Mouse (Mus musculus) limb, embryonic 12.5 days (tissue): ENCODE results near the gene Ankrd44. TPM values are rescaled to one million over a fixed set of nuclear protein-coding genes. Genes with fewer than 3 reads are reported as not detected.

ENCODE experiments used
- ATAC-seq: fragments of 200-750 bp; cut with Nextera tagmentation; 2 replicates; pipeline ENCODE4 v1.8.0; 2017; ENCODE audit warnings: low read depth, moderate TSS enrichment; ENCODE audit not compliant: insufficient number of reproducible peaks, insufficient read depth, low FRiP score, low TSS enrichment
- H3K27ac ChIP-seq: fragments of 300-500 bp; sonication (generic); 2 replicates; pipeline ENCODE4 v1.5.1; 2016; ENCODE audit warnings: mild to moderate bottlenecking, moderate library complexity
- H3K27me3 ChIP-seq: fragments of 300-500 bp; sonication (generic); 2 replicates; pipeline ENCODE4 v1.6.1; 2016; ENCODE audit warnings: mild to moderate bottlenecking, moderate library complexity
- H3K36me3 ChIP-seq: fragments of 300-500 bp; sonication (generic); 2 replicates; pipeline ENCODE4 v1.6.1; 2016; ENCODE audit warnings: mild to moderate bottlenecking, moderate library complexity
- H3K4me1 ChIP-seq: fragments of 300-500 bp; sonication (generic); replicated peaks from 2 replicates; pipeline ENCODE4 v1.6.1; 2016
- H3K4me2 ChIP-seq: fragments of 300-500 bp; sonication (generic); 2 replicates; pipeline ENCODE4 v1.6.1; 2016; ENCODE audit warnings: mild to moderate bottlenecking, moderate library complexity
- H3K4me3 ChIP-seq: fragments of 300-500 bp; sonication (generic); replicated peaks from 2 replicates; pipeline ENCODE4 v1.5.1; 2016; ENCODE audit warnings: mild to moderate bottlenecking
- H3K9ac ChIP-seq: fragments of 300-500 bp; sonication (generic); replicated peaks from 2 replicates; pipeline ENCODE4 v1.6.1; 2016; ENCODE audit warnings: mild to moderate bottlenecking, moderate library complexity
- H3K9me3 ChIP-seq: fragments of 300-500 bp; sonication (generic); 2 replicates; pipeline ENCODE4 v1.6.1; 2016; ENCODE audit warnings: mild to moderate bottlenecking, moderate library complexity
- WGBS: fragments of 180-500 bp; shearing (Covaris S2); methylation state at CpG from one replicate; pipeline ENCODE4 v1.1.7; 2016; 5-methylcytosine and 5-hydroxymethylcytosine counted together
- polyA plus RNA-seq: library from polyadenylated mRNA; unstranded; fragments of >200 nt; fragmentation: Nextera tagmentation; extraction: Ambion mirVana; gene quantifications from 2 replicates; pipeline ENCODE4 v1.2.1, GENCODE M21; 2016

The Ankrd44 gene
- polyA plus RNA-seq, 1 experiment from 2014 or later: 22.2 TPM

DNA sequence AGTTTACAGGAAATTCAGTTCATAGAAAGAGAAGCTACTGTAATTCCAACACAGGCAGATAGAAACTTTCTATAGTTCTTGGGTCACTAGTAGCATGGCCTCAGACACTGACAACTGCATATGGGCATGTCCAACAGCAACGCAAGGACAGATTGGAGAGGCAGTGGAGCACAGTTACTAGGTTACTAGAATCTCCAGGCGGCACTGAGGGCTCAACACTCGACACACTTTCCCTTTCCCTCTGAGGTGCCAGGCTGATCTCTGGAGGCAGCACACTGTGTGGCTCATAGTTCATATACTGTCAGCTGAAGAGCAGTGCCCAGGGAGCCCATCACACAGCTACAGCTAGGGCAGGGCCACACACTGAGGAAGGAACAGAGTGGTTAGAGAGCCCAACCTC is 118.4 kb downstream of the Ankrd44 start:
- no peak overlapping the region for H3K27ac ChIP-seq
- ATAC-seq: no peak
- H3K36me3 ChIP-seq: no peaks in the 10 kb centered on the region
- no peaks in the 10 kb centered on the region for H3K27me3 ChIP-seq
- peaks cover under 1% of the 10 kb centered on the region; the same call in 1 of the 2 replicates for H3K4me1 ChIP-seq
- H3K9me3 ChIP-seq: no peaks in the 10 kb centered on the region
- WGBS: 88% methylated on average over 3 of the region's 3 CpGs
- no peak overlapping the region for H3K9ac ChIP-seq
- no peak overlapping the region for H3K4me2 ChIP-seq
- no peak overlapping the region for H3K4me3 ChIP-seq

DNA sequence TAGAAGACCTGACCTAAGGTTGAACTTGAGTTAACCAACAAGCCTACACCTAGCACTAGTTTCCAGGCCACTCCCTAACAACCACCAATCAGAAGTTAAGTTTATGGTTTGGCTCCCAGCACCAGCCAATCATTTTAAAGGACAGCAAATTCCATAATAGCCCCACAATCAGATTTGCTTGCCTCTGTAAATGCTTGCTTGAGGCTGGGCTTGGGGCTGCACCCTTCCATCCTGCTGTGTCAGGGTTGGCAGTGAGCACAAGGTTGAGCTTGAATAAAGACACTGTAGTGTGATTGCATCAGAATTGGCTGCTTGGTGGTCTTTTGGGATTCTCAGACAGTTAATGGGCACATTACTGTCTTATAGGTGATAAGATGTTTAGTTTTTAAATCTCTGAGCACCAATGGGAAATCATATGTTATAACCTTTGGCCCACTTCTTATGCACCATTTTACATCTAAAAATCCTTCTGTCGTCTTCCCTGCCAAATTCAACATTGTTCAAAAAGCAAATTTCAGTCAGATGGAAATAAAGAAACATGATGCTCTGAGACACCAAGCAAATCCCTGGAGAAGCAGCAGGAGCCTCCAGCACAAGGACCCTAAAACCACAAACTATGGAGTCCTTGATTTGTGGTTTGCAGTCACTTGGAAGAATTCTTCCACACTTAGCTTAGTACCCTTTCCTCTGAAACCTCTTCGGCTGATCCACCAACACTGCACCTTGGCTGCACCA is 119.9 kb downstream of the Ankrd44 start:
- Histone ChIP-seq H3K27ac (no peak overlapping the region), H3K36me3 (no peaks in the 10 kb centered on the region), H3K27me3 (no peaks in the 10 kb centered on the region), H3K9ac (no peak overlapping the region), H3K4me3 (no peak overlapping the region), H3K9me3 (no peaks in the 10 kb centered on the region), H3K4me2 (no peak overlapping the region), H3K4me1 (peaks cover 9% of the 10 kb centered on the region; the same call in 1 of the 2 replicates)
- no peak for ATAC-seq
- 82% methylated on average over 2 of the region's 2 CpGs for WGBS

DNA sequence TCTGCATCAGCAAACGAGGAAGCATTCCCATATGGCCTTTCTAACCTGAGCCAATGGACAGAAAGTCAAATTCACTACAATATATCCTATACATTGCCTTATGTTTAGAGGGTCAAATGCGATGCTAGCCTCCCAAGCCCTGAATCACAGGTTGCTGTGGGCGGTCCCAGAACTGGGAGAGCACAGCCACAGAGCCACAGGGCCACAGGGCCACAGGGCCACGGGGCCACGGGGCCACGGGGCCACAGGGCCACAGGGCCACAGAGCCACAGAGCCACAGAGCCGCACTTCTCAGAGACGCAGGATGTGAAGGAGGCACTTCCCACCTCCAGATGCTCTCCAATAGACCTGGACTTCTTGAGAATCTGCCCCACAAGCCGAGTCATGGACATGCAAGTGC is 121.8 kb downstream of the Ankrd44 start:
- peaks cover 9% of the 10 kb centered on the region; the same call in 1 of the 2 replicates for H3K4me1 ChIP-seq
- H3K36me3 ChIP-seq: no peaks in the 10 kb centered on the region
- no peak for ATAC-seq
- H3K9ac ChIP-seq: no peak overlapping the region
- H3K27me3 ChIP-seq: no peaks in the 10 kb centered on the region
- no peak overlapping the region for H3K4me3 ChIP-seq
- H3K4me2 ChIP-seq: no peak overlapping the region
- no peaks in the 10 kb centered on the region for H3K9me3 ChIP-seq
- no peak overlapping the region for H3K27ac ChIP-seq
- 92% methylated on average over 9 of the region's 9 CpGs for WGBS

DNA sequence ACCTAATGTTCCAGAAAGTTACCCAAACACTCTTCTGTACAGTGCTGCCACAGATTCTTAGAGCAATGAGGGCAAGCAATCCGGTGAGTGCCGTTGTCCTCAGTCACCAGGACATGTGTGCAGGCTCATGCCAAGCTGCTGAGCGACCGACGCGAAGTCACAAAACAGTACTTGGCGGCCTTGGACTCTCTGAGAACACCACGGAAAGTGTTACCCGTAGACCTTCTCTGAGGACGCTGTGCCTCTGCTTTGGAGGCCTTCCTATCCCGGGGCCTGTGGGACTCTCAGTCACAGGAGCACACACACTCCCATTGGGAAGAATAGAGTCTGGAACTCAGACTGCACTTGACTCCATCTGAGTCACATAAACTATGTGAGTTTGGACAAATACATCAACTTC is 123.5 kb downstream of the Ankrd44 start:
- Histone ChIP-seq H3K4me3 (no peak overlapping the region), H3K36me3 (no peaks in the 10 kb centered on the region), H3K9me3 (no peaks in the 10 kb centered on the region), H3K4me2 (no peak overlapping the region), H3K27ac (no peak overlapping the region), H3K27me3 (no peaks in the 10 kb centered on the region), H3K9ac (no peak overlapping the region), H3K4me1 (peaks cover 9% of the 10 kb centered on the region; the same call in 1 of the 2 replicates)
- ATAC-seq: no peak
- 44% methylated on average over 11 of the region's 11 CpGs for WGBS

DNA sequence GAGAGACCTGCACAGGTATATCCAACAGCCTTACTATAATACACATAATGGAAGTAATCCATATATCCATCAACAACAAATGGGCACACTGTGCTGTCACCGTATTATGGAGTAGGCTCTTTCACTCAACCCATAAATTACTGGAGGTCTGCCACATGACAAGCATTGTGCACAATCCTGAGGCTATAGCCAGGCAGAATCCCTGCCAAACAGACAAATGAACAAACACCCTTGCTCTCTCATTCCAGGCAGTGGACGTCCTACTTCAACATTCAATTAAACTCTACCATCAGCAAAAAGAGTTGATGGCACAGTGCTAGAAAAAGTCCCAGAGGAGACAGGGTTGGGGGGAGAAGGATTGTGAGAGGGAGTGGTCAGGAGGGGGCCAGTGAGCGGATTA is 124.9 kb downstream of the Ankrd44 start:
- 68% methylated on average over 3 of the region's 3 CpGs for WGBS
- H3K9ac ChIP-seq: no peak overlapping the region

DNA sequence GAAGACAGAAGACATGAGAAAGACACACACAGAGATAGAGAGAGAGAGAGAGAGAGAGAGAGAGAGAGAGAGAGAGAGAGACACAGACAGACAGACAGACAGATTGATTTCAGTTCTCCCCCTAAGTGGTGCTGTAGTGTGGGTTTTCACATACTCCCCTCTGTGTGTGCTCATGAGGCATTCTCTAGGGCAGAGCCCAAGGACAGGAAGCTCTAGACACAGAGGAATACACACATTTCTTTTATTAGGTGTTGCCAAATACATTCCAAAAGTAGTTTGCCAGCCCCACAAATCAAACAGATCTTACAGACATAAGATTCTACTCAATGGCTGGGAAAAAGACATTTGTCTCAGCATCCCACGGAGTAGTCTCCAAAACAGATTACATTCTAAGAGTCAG is 126.8 kb downstream of the Ankrd44 start:
- no peaks in the 10 kb centered on the region for H3K36me3 ChIP-seq
- H3K4me2 ChIP-seq: no peak overlapping the region
- H3K27me3 ChIP-seq: no peaks in the 10 kb centered on the region
- no peak overlapping the region for H3K27ac ChIP-seq
- H3K9me3 ChIP-seq: no peaks in the 10 kb centered on the region
- no peak overlapping the region for H3K4me3 ChIP-seq
- ATAC-seq: no peak
- H3K4me1 ChIP-seq: peaks cover 9% of the 10 kb centered on the region; the same call in 1 of the 2 replicates
- 47% methylated on average over 1 of the region's 1 CpGs for WGBS
- H3K9ac ChIP-seq: no peak overlapping the region

More for the DNA sequence above, 124.9 kb downstream of the Ankrd44 start:
- Histone ChIP-seq H3K4me1 (peaks cover 9% of the 10 kb centered on the region; the same call in 1 of the 2 replicates), H3K9me3 (no peaks in the 10 kb centered on the region), H3K27ac (no peak overlapping the region), H3K4me3 (no peak overlapping the region), H3K27me3 (no peaks in the 10 kb centered on the region), H3K4me2 (no peak overlapping the region), H3K36me3 (no peaks in the 10 kb centered on the region)
- no peak for ATAC-seq

DNA sequence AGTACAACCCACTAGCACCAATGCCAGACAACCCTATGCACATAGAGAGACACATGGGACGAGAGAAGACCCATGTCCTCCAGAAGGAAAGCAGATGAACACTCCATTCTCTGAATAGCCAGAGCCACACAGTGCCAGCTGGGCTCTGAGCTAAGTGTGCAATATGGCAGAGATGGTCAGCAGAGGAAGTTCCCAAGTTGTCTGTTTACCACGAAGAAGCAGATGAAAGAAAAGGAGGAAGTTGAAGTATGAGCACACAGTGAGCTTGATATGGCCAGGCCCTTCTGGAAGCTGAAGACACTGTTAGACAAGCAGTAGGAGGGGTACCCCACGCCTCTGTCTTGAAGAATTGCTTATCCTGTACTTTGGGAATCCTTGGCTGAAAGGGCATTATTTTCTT is 127.8 kb downstream of the Ankrd44 start:
- WGBS: 73% methylated on average over 3 of the region's 3 CpGs
- H3K4me1 ChIP-seq: peaks cover 9% of the 10 kb centered on the region; the same call in 1 of the 2 replicates

DNA sequence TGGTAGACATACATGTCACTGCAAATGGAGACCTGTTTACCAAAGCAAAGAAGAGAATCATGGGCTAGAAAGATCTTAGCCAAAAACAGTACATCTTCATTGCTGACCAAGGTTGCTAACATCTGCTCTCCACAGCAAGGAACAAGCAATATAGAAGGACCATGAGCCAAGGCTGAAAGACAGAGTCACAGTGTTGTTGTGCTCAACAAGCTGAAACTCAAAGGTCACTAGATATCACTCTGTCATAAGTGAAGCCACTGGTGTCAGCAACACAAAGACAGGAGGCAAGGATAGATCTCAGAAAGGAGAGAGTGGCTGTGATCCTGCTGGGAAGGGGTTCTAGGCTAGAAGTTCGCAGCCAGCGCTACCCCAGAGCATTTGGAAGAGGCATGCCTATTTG is 131.5 kb downstream of the Ankrd44 start:
- H3K4me3 ChIP-seq: no peak overlapping the region
- no peak overlapping the region for H3K27ac ChIP-seq
- H3K9me3 ChIP-seq: no peaks in the 10 kb centered on the region
- no peak overlapping the region for H3K4me2 ChIP-seq
- 86% methylated on average over 2 of the region's 2 CpGs for WGBS
- no peak overlapping the region for H3K9ac ChIP-seq
- ATAC-seq: no peak
- H3K27me3 ChIP-seq: no peaks in the 10 kb centered on the region
- H3K4me1 ChIP-seq: peaks cover 1% of the 10 kb centered on the region
- no peaks in the 10 kb centered on the region; the same call in 1 of the 2 replicates for H3K36me3 ChIP-seq

More for the DNA sequence above, 127.8 kb downstream of the Ankrd44 start:
- H3K36me3 ChIP-seq: no peaks in the 10 kb centered on the region
- H3K27me3 ChIP-seq: no peaks in the 10 kb centered on the region
- H3K4me3 ChIP-seq: no peak overlapping the region
- no peak overlapping the region for H3K27ac ChIP-seq
- H3K9ac ChIP-seq: no peak overlapping the region
- no peaks in the 10 kb centered on the region for H3K9me3 ChIP-seq
- no peak overlapping the region for H3K4me2 ChIP-seq
- no peak for ATAC-seq

DNA sequence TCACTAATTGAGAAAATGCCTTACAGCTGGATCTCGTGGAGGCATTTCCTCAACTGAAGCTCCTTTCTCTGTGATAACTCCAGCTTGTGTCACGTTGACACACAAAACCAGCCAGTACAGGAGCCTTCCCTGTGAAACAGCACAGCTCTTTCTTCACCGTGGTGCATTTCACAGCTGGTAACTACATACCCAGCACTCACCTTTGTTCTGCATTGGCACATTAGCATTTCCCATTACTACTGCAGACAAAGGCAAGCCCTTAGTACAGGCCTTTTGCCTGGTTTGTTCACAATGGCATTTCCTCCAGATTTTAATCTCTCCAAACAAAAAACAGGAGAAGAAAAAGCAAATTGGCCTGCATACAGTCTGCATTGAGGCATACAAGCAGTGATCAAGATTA is 134.8 kb downstream of the Ankrd44 start:
- H3K4me1 ChIP-seq: peaks cover 12% of the 10 kb centered on the region
- H3K27me3 ChIP-seq: no peaks in the 10 kb centered on the region
- H3K9ac ChIP-seq: no peak overlapping the region
- no peak overlapping the region for H3K4me3 ChIP-seq
- no peak for ATAC-seq
- no peak overlapping the region for H3K4me2 ChIP-seq
- H3K27ac ChIP-seq: no peak overlapping the region
- H3K36me3 ChIP-seq: no peaks in the 10 kb centered on the region; the same call in 1 of the 2 replicates
- H3K9me3 ChIP-seq: no peaks in the 10 kb centered on the region
- 52% methylated on average over 3 of the region's 3 CpGs for WGBS

DNA sequence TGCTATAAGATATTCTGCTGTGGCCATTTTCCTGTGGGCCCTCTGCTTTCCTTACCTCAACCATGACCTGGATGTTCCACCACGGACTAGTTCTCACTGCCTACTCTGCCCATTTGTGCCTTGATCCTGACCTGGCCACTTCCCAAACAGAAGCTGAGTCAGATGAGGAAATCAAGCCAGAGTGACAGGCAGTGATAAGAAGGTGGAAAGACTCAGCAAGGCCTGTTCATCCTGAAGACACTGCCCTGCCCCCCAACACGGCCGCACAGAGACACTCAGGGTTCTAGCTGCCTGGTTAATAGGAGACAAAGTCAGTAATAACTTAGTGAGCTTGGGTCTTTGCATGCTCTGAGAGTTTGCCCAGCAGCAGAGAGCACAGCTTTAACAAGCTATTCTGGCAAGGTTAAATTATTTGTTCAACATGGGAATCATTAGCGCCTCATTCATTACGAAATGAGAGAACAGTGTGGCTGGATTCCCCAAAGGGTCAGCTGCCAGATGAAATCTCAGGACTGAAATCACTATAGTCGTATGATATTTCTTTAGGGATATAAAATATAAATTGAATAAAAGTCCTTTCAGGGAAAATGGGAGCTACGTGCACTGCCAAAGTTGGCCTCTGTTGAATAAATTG is 136.7 kb downstream of the Ankrd44 start:
- WGBS: 46% methylated on average over 7 of the region's 7 CpGs
- no peak for ATAC-seq
- H3K4me1 ChIP-seq: peaks cover 12% of the 10 kb centered on the region
- H3K27me3 ChIP-seq: no peaks in the 10 kb centered on the region
- no peak overlapping the region for H3K4me2 ChIP-seq
- no peaks in the 10 kb centered on the region; the same call in 1 of the 2 replicates for H3K36me3 ChIP-seq
- H3K4me3 ChIP-seq: no peak overlapping the region
- no peak overlapping the region for H3K9ac ChIP-seq
- H3K27ac ChIP-seq: 0 out of 2 replicates have a peak overlapping the region, but pooled peaks have one; percentile 31
- H3K9me3 ChIP-seq: no peaks in the 10 kb centered on the region

DNA sequence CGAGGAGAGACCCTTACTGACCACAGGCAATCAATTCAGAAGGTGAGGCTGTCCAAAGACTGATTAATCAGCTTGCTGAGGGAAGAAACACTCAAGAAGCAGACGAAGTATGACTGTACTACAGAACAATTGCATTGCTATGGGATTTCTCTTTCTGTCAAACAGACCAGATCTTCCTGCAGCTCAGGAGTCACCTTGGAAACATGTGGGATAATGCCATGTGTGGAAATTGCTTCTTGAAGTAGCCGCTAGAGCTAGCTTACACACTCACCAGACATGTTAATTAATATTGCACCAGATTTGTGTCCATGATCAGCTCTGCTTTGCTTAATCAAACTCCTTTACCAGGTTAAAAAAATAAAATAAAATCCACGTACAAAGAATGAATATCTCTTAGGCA is 137.8 kb downstream of the Ankrd44 start:
- 67% methylated on average over 4 of the region's 4 CpGs for WGBS
- Histone ChIP-seq H3K27me3 (no peaks in the 10 kb centered on the region), H3K4me2 (no peak overlapping the region), H3K4me3 (no peak overlapping the region), H3K27ac (no peak overlapping the region), H3K4me1 (peaks cover 12% of the 10 kb centered on the region), H3K9ac (no peak overlapping the region), H3K9me3 (no peaks in the 10 kb centered on the region), H3K36me3 (no peaks in the 10 kb centered on the region; the same call in 1 of the 2 replicates)
- no peak for ATAC-seq
